Mouse (Mus musculus): Measurements from ENCODE around the gene Gm45062. TPM values are rescaled to one million over a fixed set of nuclear protein-coding genes. Genes with fewer than 3 reads are reported as not detected.
"Not testable (repeated sequence)": the region's sequence is repeated elsewhere in the genome, so short reads cannot be mapped to it uniquely, and the experiment has no call there.

Gm45062 gene
- total RNA-seq, 2 experiments from 2014 or later, result 1.4 to 2.1 TPM

DNA sequence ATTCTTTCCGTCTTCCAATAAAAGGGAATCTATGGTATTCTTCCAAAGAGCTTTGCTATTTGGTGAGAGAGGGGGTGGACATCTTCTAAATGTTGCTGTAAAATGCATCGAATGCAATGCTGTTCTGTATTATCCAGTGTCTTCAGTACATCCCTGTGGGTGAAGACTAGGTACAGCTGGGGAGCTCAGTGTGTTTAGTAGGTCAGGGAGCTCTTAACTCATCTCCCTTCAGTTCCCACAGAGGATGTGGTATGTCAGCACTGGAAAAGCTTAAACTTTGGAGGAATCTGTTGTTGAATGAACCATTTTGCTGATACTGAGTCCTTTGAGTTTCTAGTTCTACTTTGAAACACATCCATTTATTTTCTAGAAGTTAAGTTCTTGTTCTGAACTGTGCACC is 53.3 kb downstream of the Gm45062 start:
- no peak for DNase-seq

GRCm38 (mm10) chr6:8316201-8316600 is 57.0 kb downstream of the Gm45062 start:
- no peak for DNase-seq

DNA sequence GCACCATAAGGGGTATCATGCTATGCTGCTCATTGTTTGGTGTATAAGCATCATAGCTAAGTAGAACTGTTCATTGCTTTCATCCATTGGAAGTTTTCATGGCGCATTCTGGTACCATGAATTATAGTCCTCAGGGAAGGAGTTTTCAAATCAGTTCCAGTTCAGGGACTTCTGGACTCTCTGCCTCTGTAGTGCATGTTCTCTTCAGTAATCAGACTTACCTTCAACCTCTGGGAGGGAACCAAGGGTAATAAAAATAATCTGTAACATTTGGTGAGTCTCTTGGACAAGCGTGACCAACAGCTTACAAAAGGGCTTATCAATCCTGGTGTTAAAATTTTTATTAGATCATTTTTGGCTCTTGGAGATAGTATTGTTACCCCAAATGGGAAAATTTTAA is 60.3 kb downstream of the Gm45062 start:
- DNase-seq, result no peak

GRCm38 (mm10) chr6:8331496-8331895 is 72.2 kb downstream of the Gm45062 start:
- DNase-seq, result not testable (repeated sequence)

- DNase-seq, result no peak
These were observed 74.1 kb downstream of the Gm45062 start for GRCm38 (mm10) chr6:8333380-8333779.

GRCm38 (mm10) chr6:8336487-8337390 is 77.5 kb downstream of the Gm45062 start:
- no peak for DNase-seq

GRCm38 (mm10) chr6:8339453-8339852 is 80.2 kb downstream of the Gm45062 start:
- DNase-seq, result no peak

GRCm38 (mm10) chr6:8343271-8343670 is 84.0 kb downstream of the Gm45062 start:
- DNase-seq, result no peak

- DNase-seq, result peak; percentile 48
These were observed 86.1 kb downstream of the Gm45062 start for GRCm38 (mm10) chr6:8345219-8345856.

GRCm38 (mm10) chr6:8347154-8347553 is 87.9 kb downstream of the Gm45062 start:
- no peak for DNase-seq

DNA sequence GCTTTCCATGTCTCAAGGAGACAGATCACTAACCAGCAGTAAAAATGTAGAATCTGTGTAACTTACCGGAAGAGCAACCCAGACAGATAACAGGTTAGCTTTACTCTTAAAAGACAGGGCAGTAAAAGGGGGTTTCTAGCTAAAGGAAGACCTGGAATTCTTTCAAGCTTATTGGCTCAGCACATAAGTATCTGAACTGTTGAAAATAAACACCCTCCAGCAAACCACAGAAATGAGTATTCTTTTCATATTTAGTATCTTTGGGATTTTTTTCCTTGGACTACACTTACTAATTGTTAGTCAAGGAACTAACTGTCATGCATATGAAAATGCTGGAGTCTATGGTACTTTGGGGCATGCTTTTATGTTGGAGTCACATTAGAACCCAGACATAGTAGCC is 89.1 kb downstream of the Gm45062 start:
- DNase-seq, result no peak

DNA sequence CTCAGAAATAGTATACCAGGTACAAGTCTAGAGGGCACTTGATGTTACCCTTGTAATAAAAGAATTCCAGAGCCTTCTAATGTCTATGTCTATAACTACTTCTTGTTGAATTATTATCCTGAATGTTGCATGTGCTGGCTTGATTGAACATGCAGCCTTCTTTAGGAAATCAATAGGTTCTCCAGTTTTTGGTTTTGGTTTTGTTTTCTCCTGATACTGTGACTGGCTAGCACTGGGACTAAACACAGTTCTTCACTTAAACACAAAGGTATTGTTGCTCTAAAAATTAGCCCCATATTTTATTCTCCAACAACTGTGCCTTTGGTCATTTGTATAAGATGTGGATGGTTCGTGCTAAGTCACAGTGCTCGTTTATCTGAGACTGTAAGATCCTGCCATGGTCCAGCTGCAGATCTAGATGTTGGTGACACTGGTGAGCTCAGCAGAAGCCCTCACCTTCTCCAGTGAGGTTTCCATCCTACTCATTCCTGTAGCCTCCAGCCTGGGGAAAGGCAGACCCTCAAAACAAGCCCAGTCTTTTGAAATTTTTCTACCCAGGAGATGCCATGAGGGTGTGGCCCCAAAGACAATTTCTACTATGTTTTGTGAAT is 89.9 kb downstream of the Gm45062 start:
- DNase-seq, result no peak

GRCm38 (mm10) chr6:8351507-8351906 is 92.3 kb downstream of the Gm45062 start:
- no peak for DNase-seq

DNA sequence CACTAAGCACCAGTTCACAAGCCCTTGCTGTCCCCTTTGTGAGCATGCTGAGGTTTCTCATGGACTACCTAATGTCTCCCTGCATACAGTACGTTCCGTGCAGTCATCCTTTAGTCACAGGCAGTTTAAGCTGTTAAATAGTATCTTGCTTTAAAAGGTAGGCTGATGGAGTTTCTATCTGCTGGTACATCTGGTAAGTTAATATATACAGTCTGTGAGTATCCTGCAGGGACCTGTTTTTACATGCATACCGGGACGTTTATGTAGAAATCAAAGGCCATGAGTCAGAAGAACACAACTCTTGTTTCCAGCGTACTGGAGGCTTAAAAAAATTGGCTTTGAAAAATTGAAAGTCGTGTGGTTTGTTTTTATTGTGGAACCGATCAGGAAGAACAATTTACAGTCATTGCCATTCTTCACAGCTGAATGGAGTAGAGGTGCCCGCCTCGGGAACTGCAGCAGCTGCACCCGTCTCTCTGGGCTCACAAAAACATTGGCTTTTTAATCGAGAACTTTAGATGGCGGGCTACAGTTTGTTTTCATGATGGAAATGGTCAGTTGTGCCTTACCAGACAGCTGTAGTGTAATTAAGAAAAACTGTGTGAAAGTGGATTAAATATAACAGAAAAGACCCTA is 93.4 kb downstream of the Gm45062 start:
- no peak for DNase-seq

DNA sequence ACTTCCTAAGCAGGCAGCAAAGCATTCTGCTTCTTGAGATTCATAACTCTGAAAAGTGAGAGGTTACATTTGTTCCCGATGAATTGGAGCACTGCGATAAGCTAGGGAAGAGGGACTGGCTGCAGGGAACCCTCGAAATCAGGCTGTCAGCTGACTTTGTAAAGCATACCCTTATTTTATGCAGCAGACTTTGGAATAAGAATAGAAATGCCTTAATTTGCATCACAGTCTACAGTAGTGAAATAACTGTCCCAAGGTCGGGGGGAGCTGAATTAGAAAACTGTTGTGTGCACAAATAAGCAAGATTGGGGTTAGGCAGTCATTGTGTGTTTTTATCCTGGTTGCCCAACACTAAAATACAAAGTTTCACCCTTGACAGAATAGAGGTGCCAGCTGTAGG is 94.2 kb downstream of the Gm45062 start:
- no peak for DNase-seq

- no peak for DNase-seq
These were observed 95.6 kb downstream of the Gm45062 start for GRCm38 (mm10) chr6:8354846-8355245.

DNA sequence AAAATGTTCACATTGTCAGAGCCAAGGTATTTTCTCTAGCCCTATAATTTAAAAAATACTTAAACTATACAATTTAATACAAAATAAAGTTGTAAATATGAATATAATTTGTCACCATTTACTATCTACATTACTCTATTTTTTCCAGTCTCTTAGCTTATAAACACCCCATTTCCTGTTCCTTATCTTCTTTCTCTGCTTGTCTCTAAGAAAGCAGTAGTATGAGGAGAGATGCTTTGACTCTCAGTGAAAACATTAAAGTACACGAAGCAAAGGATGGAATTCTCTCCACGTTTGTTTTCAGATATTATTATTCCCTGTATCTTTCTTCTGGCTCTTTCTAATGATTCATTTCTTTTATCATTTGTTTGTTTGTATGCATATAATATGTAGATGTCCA is 99.0 kb downstream of the Gm45062 start:
- no peak for DNase-seq

GRCm38 (mm10) chr6:8358782-8359181 is 99.5 kb downstream of the Gm45062 start:
- DNase-seq, result no peak

DNA sequence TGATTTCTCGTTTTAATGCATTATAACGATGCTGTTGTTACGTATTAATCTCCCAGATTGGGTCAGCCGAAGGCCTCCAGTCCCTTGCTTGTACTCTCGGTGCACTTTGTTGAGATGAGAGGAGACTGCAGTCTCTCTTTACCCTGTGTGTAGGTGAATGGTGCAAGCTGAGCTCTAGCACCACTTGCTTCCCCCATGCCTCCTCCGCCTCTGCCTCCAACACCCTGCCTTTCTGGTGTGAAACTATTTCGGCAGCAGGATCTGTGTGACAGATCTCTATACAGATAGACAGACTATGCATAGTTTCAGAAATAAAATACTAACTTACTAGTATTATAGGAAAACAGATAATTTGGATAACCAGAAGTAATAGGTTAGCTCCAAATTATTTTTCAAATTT is 101.6 kb downstream of the Gm45062 start:
- DNase-seq, result no peak

DNA sequence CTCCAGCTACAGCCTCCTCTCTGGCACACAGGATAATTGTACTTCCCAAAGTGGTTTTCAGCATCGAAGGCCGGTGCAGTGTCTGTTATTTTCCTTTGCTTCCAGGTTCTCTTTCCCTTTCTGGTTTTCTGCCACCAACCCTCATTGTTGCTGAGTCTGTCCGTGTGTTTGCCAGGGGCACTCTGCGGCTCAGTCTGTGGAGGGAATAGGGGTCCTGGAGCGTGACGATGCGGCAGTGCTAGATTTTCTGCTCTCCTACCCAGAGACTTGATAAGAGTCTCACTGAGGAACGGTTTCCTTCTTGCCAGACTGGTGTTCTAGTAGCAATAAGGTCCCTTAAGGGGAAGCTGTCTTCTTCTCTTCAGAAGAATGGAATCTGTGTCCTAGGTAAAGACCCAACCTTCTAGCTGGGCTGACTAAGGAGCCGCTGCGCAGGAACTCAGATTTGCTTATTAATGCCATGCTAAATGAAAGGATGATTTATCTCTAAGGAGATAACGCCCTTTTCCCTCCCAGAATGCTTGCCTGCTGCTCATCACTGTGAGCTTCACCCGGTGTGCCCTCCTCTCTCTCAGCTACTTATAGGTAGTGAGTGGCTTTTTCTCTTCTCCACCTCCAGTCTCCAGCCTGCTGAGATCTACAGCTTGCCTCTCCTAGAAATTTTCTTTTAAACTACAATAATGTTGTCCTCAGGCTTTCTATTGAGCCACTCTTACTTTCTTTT is 104.9 kb downstream of the Gm45062 start:
- no peak for DNase-seq

GRCm38 (mm10) chr6:8364757-8365150 is 105.5 kb downstream of the Gm45062 start:
- DNase-seq, result no peak

DNA sequence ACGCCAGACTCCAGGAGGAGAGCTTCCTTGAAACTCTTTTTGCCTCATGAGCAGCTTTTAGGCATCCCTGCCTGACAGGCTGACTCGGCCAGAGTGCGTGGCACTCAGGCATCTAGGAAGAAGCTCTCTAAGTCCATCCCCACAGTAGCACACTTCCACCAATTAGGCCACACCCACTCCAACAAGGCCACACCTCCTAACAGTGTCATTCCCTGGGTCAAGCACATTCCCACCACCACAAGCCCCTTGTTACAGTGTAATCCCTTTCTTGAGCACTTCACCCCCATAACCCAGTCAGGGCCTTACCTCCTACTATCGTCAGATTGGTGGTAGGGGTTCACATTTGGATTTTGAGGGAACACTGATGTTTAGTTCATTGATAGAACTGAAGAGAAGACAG is 108.4 kb downstream of the Gm45062 start:
- no peak for DNase-seq

Measured in adrenal gland, postnatal 10 days (tissue).